Comparison of ENCODE assay signal across 15 mouse cellular contexts in genomic region chr17:31859367-31859766, GRCm38 (mm10).
"Had no signal": no experiment of that assay in that cellular context is flagged by ENCODE, and none has a peak within 500 bp of the region (broad histone marks: within the 10 kb centered on the region; RNA-seq: fewer than 3 reads in every experiment).

No protein-coding gene starts in this region.

- H3K4me2 ChIP-seq: lung, embryonic 14.5 days; midbrain, embryonic 12.5 days; neural tube, embryonic 12.5 days; stomach, embryonic 15.5 days had no signal

- H3K27ac ChIP-seq: midbrain, embryonic 10.5 days; midbrain, embryonic 12.5 days; neural tube, embryonic 12.5 days; stomach, embryonic 15.5 days; stomach, postnatal 0 days had no signal

- H3K36me3 ChIP-seq: midbrain, embryonic 10.5 days; midbrain, embryonic 12.5 days; neural tube, embryonic 12.5 days; stomach, embryonic 15.5 days had no signal

- DNase-seq: lung, adult 18-20 months; lung, embryonic 14.5 days; lung, postnatal 10 days; midbrain, embryonic 14.5 days; right cerebral cortex, postnatal 14 days; thymus, adult 2 months; thymus, postnatal 25 days; thymus, postnatal 4 days had no signal

- ATAC-seq: midbrain, embryonic 16.5 days had no signal

- H3K4me3 ChIP-seq: midbrain, embryonic 10.5 days; midbrain, embryonic 12.5 days; myocyte; neural tube, embryonic 12.5 days; stomach, embryonic 15.5 days had no signal

- H3K9ac ChIP-seq: lung, embryonic 14.5 days; midbrain, embryonic 12.5 days; neural tube, embryonic 12.5 days; stomach, embryonic 15.5 days had no signal

- H3K9me3 ChIP-seq: midbrain, embryonic 10.5 days; midbrain, embryonic 12.5 days; neural tube, embryonic 12.5 days; stomach, embryonic 15.5 days had no signal

- H3K27me3 ChIP-seq: midbrain, embryonic 12.5 days; neural tube, embryonic 12.5 days; stomach, embryonic 15.5 days had no signal
